Mouse (Mus musculus) olfactory bulb, adult 2 months (tissue): ENCODE data around the gene Ppp3r1.

Source experiments
- CTCF ChIP-seq: fragments of 200-500 bp; IDR thresholded peaks from 2 replicates; pipeline ENCODE4 v1.5.1; 2012; ENCODE audit warnings: low read depth, mild to moderate bottlenecking, low read length, moderate library complexity; ENCODE audit not compliant: insufficient read depth
- POLR2A ChIP-seq: fragments of 200-500 bp; IDR thresholded peaks from 2 replicates; pipeline ENCODE4 v1.6.1; 2012; ENCODE audit warnings: mild to moderate bottlenecking, low read depth, low read length, moderate library complexity; ENCODE audit not compliant: insufficient read depth

DNA sequence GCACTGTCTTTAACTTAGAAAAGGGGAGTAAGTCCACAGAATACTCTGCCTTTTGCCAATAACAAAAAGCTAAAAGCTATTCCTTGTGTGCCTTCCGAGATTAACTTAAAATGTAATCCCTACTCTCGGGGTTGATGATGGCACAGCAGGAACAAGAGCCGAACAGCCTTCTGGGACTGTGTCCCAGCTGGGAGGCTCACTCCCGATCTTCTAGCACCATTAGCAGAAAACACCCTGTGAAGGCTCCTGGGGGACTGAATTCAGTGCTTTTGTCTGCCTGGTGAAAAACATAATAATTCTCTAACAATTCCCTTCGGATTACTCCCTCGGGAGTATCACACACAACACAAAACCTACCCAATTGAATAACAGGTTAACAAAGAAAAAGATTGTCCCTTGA is 23.4 kb upstream of the Ppp3r1 start:
- no peak for TF ChIP-seq CTCF
- TF ChIP-seq POLR2A, result no peak
